Mouse (Mus musculus) left cerebral cortex, adult 8-10 months (tissue): ENCODE measurements around the gene Irf3. TPM values are rescaled to one million over a fixed set of nuclear protein-coding genes. Genes with fewer than 3 reads are reported as not detected.
A peak's percentile ranks its signal among the peaks of the same experiment; 100 is the strongest.

Source experiments
- DNase-seq, 2 experiments: peaks; one replicate each; pipeline ENCODE4 v3.0.0; 2022; ENCODE audit warnings: low spot score in 2 of 2
- microRNA-seq, 2 experiments: library from miRNA; unstranded; fragments of <30 nt; microRNA quantifications; one replicate each; pipeline ENCODE4 v1.2.0; 2022
- total RNA-seq, 4 experiments: library from RNA; stranded (reverse); gene quantifications; 2 replicates each; pipeline ENCODE4 v1.2.4; 2022

Irf3 gene
- total RNA-seq, 4 experiments from 2014 or later = 23.6 to 42.1 (median 32.8) TPM

GRCm38 (mm10) chr7:45029995-45030394 lies 32.5 kb downstream of the Irf3 start:
- DNase-seq = no peak

GRCm38 (mm10) chr7:45030857-45031256 lies 33.4 kb downstream of the Irf3 start:
- no peak for DNase-seq

- DNase-seq = no peak
Observed at GRCm38 (mm10) chr7:45033722-45034359, 36.4 kb downstream of the Irf3 start.

GRCm38 (mm10) chr7:45035631-45036030 lies 38.2 kb downstream of the Irf3 start:
- no peak for DNase-seq

- DNase-seq = no peak
Observed at GRCm38 (mm10) chr7:45036702-45037101, 39.3 kb downstream of the Irf3 start.

- no peak for DNase-seq
Observed at GRCm38 (mm10) chr7:45037720-45038361, 40.4 kb downstream of the Irf3 start.

GRCm38 (mm10) chr7:45038411-45038810 lies 41.0 kb downstream of the Irf3 start:
- no peak for DNase-seq

- DNase-seq = no peak
Observed at GRCm38 (mm10) chr7:45040851-45041250, 43.4 kb downstream of the Irf3 start.

GRCm38 (mm10) chr7:45043307-45043706 lies 45.9 kb downstream of the Irf3 start:
- no peak for DNase-seq

- no peak for DNase-seq
Observed at GRCm38 (mm10) chr7:45045741-45046140, 48.3 kb downstream of the Irf3 start.

GRCm38 (mm10) chr7:45046853-45047350 lies 49.5 kb downstream of the Irf3 start:
- no peak for DNase-seq

GRCm38 (mm10) chr7:45047491-45047890 lies 50.0 kb downstream of the Irf3 start:
- DNase-seq = no peak

- DNase-seq = no peak
Observed at GRCm38 (mm10) chr7:45048001-45048890, 50.8 kb downstream of the Irf3 start.

- no peak for DNase-seq
Observed at GRCm38 (mm10) chr7:45048923-45049657, 51.6 kb downstream of the Irf3 start.

- DNase-seq = peak in 1 of 2 experiments; percentile 78
Observed at GRCm38 (mm10) chr7:45050945-45051600, 53.6 kb downstream of the Irf3 start.

GRCm38 (mm10) chr7:45051601-45051974 lies 54.1 kb downstream of the Irf3 start:
- no peak for DNase-seq

Small RNAs within 50 kb of the gene (microRNA-seq; reads per million reads assigned to microRNA genes)
- 1.8 to 2.5 reads per million in 2 experiments for gene Mir7054

Other genes with a start within 250 kb of the Irf3 start
- 10 to 100 TPM; 26.8 to 33.5 (median 30.9) TPM for gene Vrk3, start 249.2 kb upstream of the Irf3 start, total RNA-seq
- under 1 TPM; 0.23 to 0.55 (median 0.42) TPM for gene Zfp473, start 246.6 kb upstream of the Irf3 start, total RNA-seq
- 10 to 100 TPM; 28.7 to 31.4 (median 30.2) TPM for gene Nup62, start 181.6 kb upstream of the Irf3 start, total RNA-seq
- gene Il4i1, start 181.3 kb upstream of the Irf3 start, total RNA-seq = 1 to 10 TPM; 2.1 to 8.4 (median 5.8) TPM
- gene Atf5, start 181.0 kb upstream of the Irf3 start, total RNA-seq = 10 to 100 TPM; 23.8 to 26.8 (median 24.2) TPM
- gene Akt1s1, start 148.7 kb upstream of the Irf3 start, total RNA-seq = 10 to 100 TPM; 53.8 to 68.8 (median 64.7) TPM
- 10 to 100 TPM; 76.4 to 88.3 (median 82.2) TPM for gene Tbc1d17, start 148.6 kb upstream of the Irf3 start, total RNA-seq
- 10 to 100 TPM; 23.9 to 27.0 (median 24.4) TPM for gene Pnkp, start 140.5 kb upstream of the Irf3 start, total RNA-seq
- 100 to 1,000 TPM; 277 to 305 (median 293) TPM for gene Ptov1, start 127.9 kb upstream of the Irf3 start, total RNA-seq
- 10 to 100 TPM; 80.5 to 97.9 (median 88.4) TPM for gene Med25, start 104.9 kb upstream of the Irf3 start, total RNA-seq
- gene Fuz, start 101.6 kb upstream of the Irf3 start, total RNA-seq = 10 to 100 TPM; 21.8 to 28.6 (median 24.0) TPM
- gene Ap2a1, start 68.2 kb upstream of the Irf3 start, total RNA-seq = 100 to 1,000 TPM; 312 to 359 (median 323) TPM
- 1 to 10 TPM; 2.0 to 2.5 (median 2.2) TPM for gene Tsks, start 54.4 kb upstream of the Irf3 start, total RNA-seq
- gene Cpt1c, start 22.8 kb upstream of the Irf3 start, total RNA-seq = 100 to 1,000 TPM in 1 of 4 experiments, 10 to 100 TPM in 3; 95.5 to 101 (median 98.3) TPM
- gene Prmt1, start 11.1 kb upstream of the Irf3 start, total RNA-seq = 100 to 1,000 TPM; 153 to 178 (median 175) TPM
- 1 to 10 TPM; 2.3 to 5.1 (median 2.8) TPM for gene Bcl2l12, start 1.1 kb downstream of the Irf3 start, total RNA-seq
- 100 to 1,000 TPM; 164 to 171 (median 170) TPM for gene Scaf1, start 18.7 kb downstream of the Irf3 start, total RNA-seq
- 10 to 100 TPM; 13.7 to 18.8 (median 14.7) TPM for gene Rras, start 20.3 kb downstream of the Irf3 start, total RNA-seq
- gene Prr12, start 55.2 kb downstream of the Irf3 start, total RNA-seq = 10 to 100 TPM; 68.5 to 73.4 (median 71.5) TPM
- gene Nosip, start 64.8 kb downstream of the Irf3 start, total RNA-seq = 10 to 100 TPM; 50.2 to 61.0 (median 57.9) TPM
- 10 to 100 TPM in 1 of 4 experiments, 1 to 10 TPM in 3; 6.7 to 11.5 (median 8.2) TPM for gene Prrg2, start 65.0 kb downstream of the Irf3 start, total RNA-seq
- 1 to 10 TPM; 5.7 to 8.3 (median 5.9) TPM for gene Rcn3, start 94.6 kb downstream of the Irf3 start, total RNA-seq
- 10 to 100 TPM; 18.6 to 21.9 (median 19.9) TPM for gene Fcgrt, start 106.2 kb downstream of the Irf3 start, total RNA-seq
- gene Rps11, start 126.8 kb downstream of the Irf3 start, total RNA-seq = 100 to 1,000 TPM; 467 to 554 (median 521) TPM
- gene Rpl13a, start 131.1 kb downstream of the Irf3 start, total RNA-seq = 100 to 1,000 TPM; 804 to 903 (median 864) TPM
- not detected for gene Gm45713, start 138.6 kb downstream of the Irf3 start, total RNA-seq
- gene Flt3l, start 138.8 kb downstream of the Irf3 start, total RNA-seq = 1 to 10 TPM; 6.5 to 8.2 (median 7.5) TPM
- gene Pih1d1, start 156.7 kb downstream of the Irf3 start, total RNA-seq = 10 to 100 TPM; 41.4 to 49.3 (median 45.2) TPM
- gene Aldh16a1, start 156.9 kb downstream of the Irf3 start, total RNA-seq = 10 to 100 TPM; 17.9 to 20.9 (median 19.8) TPM
- 1,000 to 10,000 TPM; 1,001 to 1,087 (median 1,026) TPM for gene Slc17a7, start 166.3 kb downstream of the Irf3 start, total RNA-seq
- under 1 TPM in 1 of 4 experiments, not detected in 3; 0.34 TPM for gene Gfy, start 181.9 kb downstream of the Irf3 start, total RNA-seq
- gene Pth2, start 183.3 kb downstream of the Irf3 start, total RNA-seq = under 1 TPM in 1 of 4 experiments, not detected in 3; 0.80 TPM
- gene Ccdc155, start 207.2 kb downstream of the Irf3 start, total RNA-seq = 1 to 10 TPM; 4.3 to 6.4 (median 5.4) TPM
- gene Dkkl1, start 214.5 kb downstream of the Irf3 start, total RNA-seq = 10 to 100 TPM; 23.1 to 31.5 (median 26.8) TPM
- 1 to 10 TPM; 2.0 to 5.1 (median 3.0) TPM for gene Tead2, start 218.1 kb downstream of the Irf3 start, total RNA-seq
- 10 to 100 TPM in 2 of 4 experiments, 1 to 10 TPM in 2; 5.0 to 18.9 (median 11.9) TPM for gene Cd37, start 241.5 kb downstream of the Irf3 start, total RNA-seq
- gene Slc6a16, start 243.4 kb downstream of the Irf3 start, total RNA-seq = 1 to 10 TPM; 1.6 to 2.6 (median 2.1) TPM